Mouse (Mus musculus) heart, embryonic 12.5 days (tissue): Measurements from ENCODE around the gene Ide. TPM values are rescaled to one million over a fixed set of nuclear protein-coding genes. Genes with fewer than 3 reads are reported as not detected.

Experiments used
- ATAC-seq: fragments of 200-750 bp; cut with Nextera tagmentation; 2 replicates; pipeline ENCODE4 v1.8.0; 2017; ENCODE audit warnings: moderate TSS enrichment, moderate library complexity; ENCODE audit not compliant: insufficient number of reproducible peaks, low FRiP score
- H3K27ac ChIP-seq: fragments of 300-500 bp; sonication (generic); 2 replicates; pipeline ENCODE4 v1.5.1; 2016; ENCODE audit warnings: mild to moderate bottlenecking, moderate library complexity; ENCODE audit not compliant: poor library complexity, severe bottlenecking
- H3K27me3 ChIP-seq: fragments of 300-500 bp; sonication (generic); replicated peaks from 2 replicates; pipeline ENCODE4 v1.6.1; 2016; ENCODE audit warnings: mild to moderate bottlenecking, moderate library complexity
- H3K36me3 ChIP-seq: fragments of 300-500 bp; sonication (generic); 2 replicates; pipeline ENCODE4 v1.6.1; 2016; ENCODE audit warnings: mild to moderate bottlenecking, moderate library complexity
- H3K4me1 ChIP-seq: fragments of 300-500 bp; sonication (generic); replicated peaks from 2 replicates; pipeline ENCODE4 v1.6.1; 2016; ENCODE audit warnings: mild to moderate bottlenecking
- H3K4me2 ChIP-seq: fragments of 300-500 bp; sonication (generic); 2 replicates; pipeline ENCODE4 v1.6.1; 2016; ENCODE audit warnings: mild to moderate bottlenecking, moderate library complexity
- H3K4me3 ChIP-seq: fragments of 300-500 bp; sonication (generic); 2 replicates; pipeline ENCODE4 v1.5.1; 2016; ENCODE audit warnings: mild to moderate bottlenecking
- H3K9ac ChIP-seq: fragments of 300-500 bp; sonication (generic); 2 replicates; pipeline ENCODE4 v1.6.1; 2016; ENCODE audit warnings: mild to moderate bottlenecking, moderate library complexity
- H3K9me3 ChIP-seq: fragments of 300-500 bp; sonication (generic); replicated peaks from 2 replicates; pipeline ENCODE4 v1.6.1; 2016; ENCODE audit warnings: mild to moderate bottlenecking, moderate library complexity
- WGBS: fragments of 180-500 bp; shearing (Covaris S2); methylation state at CpG from one replicate; pipeline ENCODE4 v1.1.7; 2016; 5-methylcytosine and 5-hydroxymethylcytosine counted together
- polyA plus RNA-seq: library from polyadenylated mRNA; unstranded; fragments of >200 nt; fragmentation: Nextera tagmentation; extraction: Ambion mirVana; gene quantifications from 2 replicates; pipeline ENCODE4 v1.2.1, GENCODE M21; 2016

Gene Ide
- polyA plus RNA-seq, 1 experiment from 2014 or later = 62.7 TPM

DNA sequence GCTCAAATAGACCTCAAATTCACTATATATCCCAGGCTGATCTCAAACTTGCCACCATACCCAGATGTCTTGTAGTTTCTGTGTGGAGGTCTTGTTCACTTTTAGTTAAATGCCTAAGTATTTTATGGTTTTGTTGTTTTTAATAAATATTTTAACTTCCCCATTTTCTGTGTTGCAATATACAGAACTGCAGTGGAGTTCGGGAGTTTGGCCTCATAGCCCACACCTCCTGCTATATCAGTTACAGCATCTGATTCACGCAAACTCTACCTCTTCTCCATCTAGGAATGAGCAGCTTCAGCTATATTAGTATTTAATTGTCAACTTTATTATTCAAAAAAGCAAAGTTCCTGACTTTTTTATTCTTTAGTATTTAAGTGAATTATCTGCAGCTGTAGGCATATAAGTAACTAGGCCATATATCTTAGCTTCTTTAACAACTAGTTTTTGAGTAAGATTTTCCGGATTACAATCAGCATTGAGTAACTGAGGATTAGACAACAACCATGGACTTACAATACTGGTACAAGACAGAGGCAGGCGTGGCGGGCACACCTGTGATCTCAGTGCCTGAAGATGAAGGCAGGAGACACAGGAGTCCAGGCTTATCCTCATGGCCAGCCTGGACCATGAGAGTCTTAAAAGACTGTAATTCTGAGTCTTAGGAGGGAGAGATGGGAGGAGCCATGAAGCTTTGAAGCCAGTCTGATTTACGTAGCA is 29.7 kb downstream of the Ide start:
- Histone ChIP-seq H3K27me3 (no peaks in the 10 kb centered on the region), H3K4me1 (no peaks in the 10 kb centered on the region), H3K36me3 (peaks cover 43% of the 10 kb centered on the region), H3K9ac (no peak overlapping the region), H3K4me3 (no peak overlapping the region), H3K27ac (no peak overlapping the region), H3K4me2 (no peak overlapping the region), H3K9me3 (no peaks in the 10 kb centered on the region)
- no peak for ATAC-seq
- WGBS = 87% methylated on average over 6 of the region's 6 CpGs

GRCm38 (mm10) chr19:37306176-37306575 is 31.5 kb downstream of the Ide start:
- no peaks in the 10 kb centered on the region for H3K27me3 ChIP-seq
- no peak overlapping the region for H3K4me3 ChIP-seq
- no peaks in the 10 kb centered on the region for H3K4me1 ChIP-seq
- 88% methylated on average over 3 of the region's 3 CpGs for WGBS
- H3K4me2 ChIP-seq = no peak overlapping the region
- H3K9me3 ChIP-seq = no peaks in the 10 kb centered on the region
- no peak overlapping the region for H3K27ac ChIP-seq
- no peak for ATAC-seq
- no peak overlapping the region for H3K9ac ChIP-seq
- peaks cover 33% of the 10 kb centered on the region for H3K36me3 ChIP-seq

- Histone ChIP-seq H3K4me3 (no peak overlapping the region), H3K36me3 (peaks cover 24% of the 10 kb centered on the region), H3K27me3 (no peaks in the 10 kb centered on the region), H3K9ac (no peak overlapping the region), H3K4me1 (no peaks in the 10 kb centered on the region), H3K27ac (no peak overlapping the region), H3K9me3 (no peaks in the 10 kb centered on the region), H3K4me2 (no peak overlapping the region)
- WGBS = 97% methylated on average over 5 of the region's 5 CpGs
- ATAC-seq = no peak
Observed at GRCm38 (mm10) chr19:37304866-37305265, 32.8 kb downstream of the Ide start.

GRCm38 (mm10) chr19:37304006-37304405 is 33.6 kb downstream of the Ide start:
- no peaks in the 10 kb centered on the region for H3K9me3 ChIP-seq
- no peak overlapping the region for H3K4me2 ChIP-seq
- H3K4me3 ChIP-seq = no peak overlapping the region
- peaks cover 20% of the 10 kb centered on the region for H3K36me3 ChIP-seq
- 86% methylated on average over 4 of the region's 4 CpGs for whole genome bisulfite sequencing
- no peak overlapping the region for H3K27ac ChIP-seq
- H3K4me1 ChIP-seq = no peaks in the 10 kb centered on the region
- ATAC-seq = no peak
- no peak overlapping the region for H3K9ac ChIP-seq
- H3K27me3 ChIP-seq = no peaks in the 10 kb centered on the region

- H3K27ac ChIP-seq = no peak overlapping the region
- no peak overlapping the region for H3K9ac ChIP-seq
- no peak for ATAC-seq
- no peak overlapping the region for H3K4me2 ChIP-seq
- WGBS = 90% methylated on average over 3 of the region's 3 CpGs
- H3K27me3 ChIP-seq = no peaks in the 10 kb centered on the region
- no peak overlapping the region for H3K4me3 ChIP-seq
- H3K9me3 ChIP-seq = no peaks in the 10 kb centered on the region
- H3K36me3 ChIP-seq = peaks cover 11% of the 10 kb centered on the region
- no peaks in the 10 kb centered on the region for H3K4me1 ChIP-seq
Observed at GRCm38 (mm10) chr19:37301733-37302132, 35.9 kb downstream of the Ide start.

GRCm38 (mm10) chr19:37291676-37292075 is 46.0 kb downstream of the Ide start:
- Histone ChIP-seq H3K9me3 (no peaks in the 10 kb centered on the region), H3K27ac (peak overlapping the region; percentile 90), H3K36me3 (peaks cover 16% of the 10 kb centered on the region), H3K27me3 (no peaks in the 10 kb centered on the region), H3K4me1 (peaks cover 23% of the 10 kb centered on the region), H3K4me3 (no peak overlapping the region), H3K9ac (no peak overlapping the region), H3K4me2 (peak overlapping the region; percentile 41)
- WGBS = 16% methylated on average over 4 of the region's 4 CpGs
- ATAC-seq = peak; percentile 77

GRCm38 (mm10) chr19:37290906-37291305 is 46.7 kb downstream of the Ide start:
- Histone ChIP-seq H3K9me3 (no peaks in the 10 kb centered on the region), H3K27ac (peak overlapping the region; percentile 90), H3K4me2 (no peak overlapping the region), H3K27me3 (no peaks in the 10 kb centered on the region), H3K4me1 (peaks cover 23% of the 10 kb centered on the region), H3K36me3 (peaks cover 19% of the 10 kb centered on the region), H3K4me3 (no peak overlapping the region), H3K9ac (no peak overlapping the region)
- 35% methylated on average over 8 of the region's 8 CpGs for WGBS
- ATAC-seq = 0 out of 2 replicates have a peak, but pooled peaks have one; percentile 6

GRCm38 (mm10) chr19:37284775-37285174 is 52.9 kb downstream of the Ide start:
- Histone ChIP-seq H3K27me3 (no peaks in the 10 kb centered on the region), H3K27ac (no peak overlapping the region), H3K4me1 (peaks cover 10% of the 10 kb centered on the region), H3K36me3 (peaks cover 62% of the 10 kb centered on the region), H3K4me3 (no peak overlapping the region), H3K9me3 (no peaks in the 10 kb centered on the region), H3K9ac (no peak overlapping the region), H3K4me2 (no peak overlapping the region)
- 92% methylated on average over 9 of the region's 9 CpGs for WGBS
- no peak for ATAC-seq

GRCm38 (mm10) chr19:37283166-37283565 is 54.5 kb downstream of the Ide start:
- H3K4me3 ChIP-seq = no peak overlapping the region
- ATAC-seq = no peak
- no peaks in the 10 kb centered on the region for H3K27me3 ChIP-seq
- H3K4me2 ChIP-seq = no peak overlapping the region
- no peak overlapping the region for H3K27ac ChIP-seq
- 53% methylated on average over 6 of the region's 6 CpGs for WGBS
- no peak overlapping the region for H3K9ac ChIP-seq
- H3K36me3 ChIP-seq = peaks cover 77% of the 10 kb centered on the region
- H3K9me3 ChIP-seq = no peaks in the 10 kb centered on the region
- H3K4me1 ChIP-seq = peaks cover 6% of the 10 kb centered on the region; the same call in 1 of the 2 replicates

DNA sequence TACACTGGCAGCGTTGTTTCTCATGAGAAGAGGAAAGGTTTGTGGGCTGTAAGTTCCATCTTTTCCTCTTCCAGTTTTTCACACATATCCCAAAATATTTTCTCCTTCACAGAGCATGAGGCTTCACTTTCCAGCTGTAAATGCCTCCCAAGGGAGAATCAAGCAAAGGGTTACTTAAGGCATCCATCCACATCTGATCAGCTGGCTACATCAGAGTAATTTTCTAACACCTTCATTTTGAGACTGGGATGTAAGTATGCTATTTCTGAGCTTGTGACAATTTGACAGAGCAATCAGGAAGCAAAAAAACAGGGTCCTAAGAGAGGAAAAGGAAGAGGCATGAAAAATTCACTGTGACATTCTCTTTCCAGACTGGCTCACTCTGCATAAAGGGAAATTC is 55.9 kb downstream of the Ide start:
- peaks cover 6% of the 10 kb centered on the region; the same call in 1 of the 2 replicates for H3K4me1 ChIP-seq
- no peak overlapping the region for H3K4me3 ChIP-seq
- H3K27me3 ChIP-seq = no peaks in the 10 kb centered on the region
- no peak overlapping the region for H3K4me2 ChIP-seq
- ATAC-seq = no peak
- 96% methylated on average over 1 of the region's 1 CpGs for WGBS
- no peaks in the 10 kb centered on the region for H3K9me3 ChIP-seq
- no peak overlapping the region for H3K9ac ChIP-seq
- no peak overlapping the region for H3K27ac ChIP-seq
- peaks cover 83% of the 10 kb centered on the region for H3K36me3 ChIP-seq

DNA sequence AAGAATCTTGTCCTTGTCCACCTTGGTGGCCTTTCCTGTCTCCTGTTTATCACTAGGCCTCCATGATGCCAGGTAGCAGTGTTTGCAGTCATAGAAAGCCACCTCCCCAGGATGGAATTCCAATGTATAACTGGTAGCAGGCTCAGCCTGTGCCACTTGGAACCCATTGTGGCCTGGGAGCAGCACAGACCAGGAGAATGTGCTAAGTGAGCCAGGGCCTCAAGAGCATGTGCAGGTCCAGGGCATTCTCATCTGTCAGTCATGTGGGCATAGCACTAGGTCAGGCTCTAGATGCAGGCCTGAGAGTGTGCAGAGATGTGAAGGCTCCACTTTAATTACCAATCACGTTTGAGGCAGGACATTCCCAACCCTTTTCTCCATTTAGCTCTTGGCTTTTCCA is 58.5 kb downstream of the Ide start:
- Histone ChIP-seq H3K9ac (no peak overlapping the region), H3K36me3 (peaks cover 87% of the 10 kb centered on the region), H3K4me2 (no peak overlapping the region), H3K4me1 (peaks cover 6% of the 10 kb centered on the region; the same call in 1 of the 2 replicates), H3K4me3 (no peak overlapping the region), H3K27ac (no peak overlapping the region), H3K9me3 (no peaks in the 10 kb centered on the region), H3K27me3 (no peaks in the 10 kb centered on the region)
- 73% methylated on average over 1 of the region's 1 CpGs for WGBS
- ATAC-seq = no peak

DNA sequence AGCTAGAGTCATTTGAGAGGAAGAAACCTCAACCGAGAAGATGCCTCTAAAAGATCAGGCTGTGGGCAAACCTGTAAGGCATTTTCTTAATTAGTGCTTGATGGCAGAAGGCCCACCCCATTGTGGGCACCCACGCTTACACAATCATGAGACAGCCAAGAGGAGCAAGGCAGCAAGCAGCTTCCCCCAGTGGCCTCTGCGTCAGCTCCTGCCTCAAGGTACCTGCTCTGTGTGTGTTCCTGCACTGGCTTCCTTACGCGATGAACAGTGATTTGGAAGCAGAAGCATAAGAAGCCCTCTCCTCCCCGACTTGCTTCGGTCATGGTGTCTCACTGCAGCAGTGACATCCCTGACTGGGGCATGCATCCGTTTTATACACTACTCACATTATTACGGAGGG is 62.1 kb downstream of the Ide start:
- ATAC-seq = no peak
- H3K36me3 ChIP-seq = peaks cover 61% of the 10 kb centered on the region

More for the DNA sequence above, 62.1 kb downstream of the Ide start:
- Histone ChIP-seq H3K4me3 (no peak overlapping the region), H3K9ac (no peak overlapping the region), H3K9me3 (no peaks in the 10 kb centered on the region), H3K27me3 (no peaks in the 10 kb centered on the region), H3K4me2 (no peak overlapping the region), H3K4me1 (no peaks in the 10 kb centered on the region), H3K27ac (no peak overlapping the region)
- 92% methylated on average over 9 of the region's 9 CpGs for WGBS
